Mouse (Mus musculus): ENCODE measurements around the gene Ces3a.

DNA sequence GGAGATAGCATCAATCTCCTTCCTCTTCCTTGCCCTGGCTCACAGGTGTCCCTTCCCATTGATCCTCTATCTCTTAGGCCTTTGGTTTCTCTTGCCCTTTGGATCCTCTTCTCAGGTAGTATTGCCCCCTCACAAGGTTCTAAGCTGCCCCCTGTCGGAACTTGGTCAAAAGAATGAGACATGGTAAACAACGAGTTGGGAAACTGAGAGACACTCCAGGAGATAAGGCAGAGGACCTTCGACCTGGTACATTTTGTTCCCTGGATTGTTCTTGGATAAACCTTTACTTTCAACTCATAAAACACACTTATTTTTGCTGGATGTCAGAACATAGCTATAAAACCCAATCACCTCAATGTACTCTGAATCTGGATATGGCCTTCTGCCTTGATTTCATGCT is 55.8 kb downstream of the Ces3a start:
- TF ChIP-seq CTCF (IDR thresholded peaks at IDR 0.05; ENCODE audit: insufficient read depth, low read depth, low read length) (no peak), POLR2A (IDR thresholded peaks at IDR 0.05; ENCODE audit: insufficient read depth, low read depth, low read length) (no peak)

All from olfactory bulb, adult 2 months (tissue).